Mouse (Mus musculus): ENCODE measurements around the gene Cox4i2. TPM values are rescaled to one million over a fixed set of nuclear protein-coding genes. Genes with fewer than 3 reads are reported as not detected.

The Cox4i2 gene
- total RNA-seq, 1 experiment from 2014 or later = not detected

DNA sequence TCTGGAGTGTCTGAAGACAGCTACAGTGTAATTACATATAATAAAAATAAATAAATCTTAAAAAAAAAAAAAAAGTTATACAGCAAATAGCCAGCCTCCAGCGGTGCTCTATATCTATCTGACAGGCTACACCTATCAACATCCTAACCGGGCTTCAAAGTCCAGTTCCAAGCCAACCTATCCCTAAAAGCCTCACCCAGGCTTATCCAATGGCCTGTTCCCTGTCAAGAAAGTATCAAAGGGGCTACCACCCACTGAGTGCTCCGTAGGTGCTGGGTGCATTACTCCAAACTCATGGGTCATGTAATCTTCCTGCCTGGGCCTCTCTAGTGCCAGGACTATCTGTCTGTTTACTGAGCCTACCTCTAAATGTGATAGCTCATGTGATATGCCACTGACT, 54.2 kb downstream of the Cox4i2 start:
- no peak for ATAC-seq (replicated peaks in 1 of 2; ENCODE audit: insufficient read depth in 1 of 2, low FRiP score in 2 of 2, low TSS enrichment in 1 of 2, low read depth in 1 of 2, poor library complexity in 2 of 2, severe bottlenecking in 2 of 2)

DNA sequence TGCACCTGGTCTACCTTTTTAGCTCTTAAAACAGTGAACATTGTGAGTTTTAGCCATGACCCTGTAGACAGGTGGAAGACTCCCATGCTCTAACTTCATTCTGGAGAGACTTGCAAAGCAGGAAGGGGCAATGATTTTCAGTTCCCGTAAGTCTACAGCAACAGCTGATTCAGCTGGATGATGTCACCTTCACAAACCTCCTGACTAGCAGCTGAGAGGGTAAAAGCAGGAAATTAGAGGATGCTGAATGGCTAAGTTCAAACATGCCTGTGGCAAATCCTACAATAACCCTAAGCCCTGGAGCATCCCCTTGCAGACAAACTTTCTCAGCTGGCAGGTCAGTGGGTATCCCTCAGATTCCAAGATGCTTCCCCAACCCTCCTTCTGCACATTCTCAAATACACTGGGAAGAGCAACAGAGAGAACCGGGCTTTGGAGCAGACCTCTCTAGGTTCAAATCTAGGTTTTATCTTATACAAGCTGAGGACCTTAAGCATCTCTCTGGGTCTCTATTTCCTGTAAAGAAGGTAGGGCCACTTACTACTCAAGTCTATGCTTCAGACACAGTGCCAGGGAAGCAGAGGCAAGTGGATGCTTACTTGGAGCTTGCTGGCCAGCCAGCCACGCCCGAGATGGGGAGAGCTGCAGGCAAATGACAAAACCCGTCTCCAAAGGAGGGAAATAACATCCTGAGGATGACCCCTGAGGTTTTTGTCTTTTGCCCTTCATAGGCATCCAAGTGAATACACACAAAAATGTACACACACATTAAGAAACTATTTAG, 56.4 kb downstream of the Cox4i2 start:
- no peak for ATAC-seq (replicated peaks in 1 of 2; ENCODE audit: insufficient read depth in 1 of 2, low FRiP score in 2 of 2, low TSS enrichment in 1 of 2, low read depth in 1 of 2, poor library complexity in 2 of 2, severe bottlenecking in 2 of 2)

GRCm38 (mm10) chr2:152811336-152812165, 57.6 kb downstream of the Cox4i2 start:
- ATAC-seq (replicated peaks in 1 of 2; ENCODE audit: insufficient read depth in 1 of 2, low FRiP score in 2 of 2, low TSS enrichment in 1 of 2, low read depth in 1 of 2, poor library complexity in 2 of 2, severe bottlenecking in 2 of 2) = no peak

DNA sequence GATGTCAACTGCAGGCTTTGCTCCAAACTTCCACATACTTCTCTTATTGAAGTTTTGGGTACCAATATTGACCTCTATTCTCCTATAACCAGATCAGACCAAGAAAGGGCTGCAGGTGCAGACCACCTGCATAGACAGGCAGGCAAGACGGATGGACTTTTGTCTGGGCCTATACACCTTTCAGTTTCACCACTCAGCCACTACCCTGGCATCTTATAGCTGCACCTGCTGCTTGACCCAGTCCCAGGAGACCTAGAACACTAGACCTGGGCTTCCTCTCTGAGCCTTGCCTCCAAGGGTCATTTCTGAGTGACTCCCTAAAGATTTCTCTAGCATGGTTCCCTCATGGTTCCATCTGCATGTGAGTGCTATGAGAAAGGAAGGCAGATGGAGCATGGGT, 59.3 kb downstream of the Cox4i2 start:
- no peak for ATAC-seq (replicated peaks in 1 of 2; ENCODE audit: insufficient read depth in 1 of 2, low FRiP score in 2 of 2, low TSS enrichment in 1 of 2, low read depth in 1 of 2, poor library complexity in 2 of 2, severe bottlenecking in 2 of 2)

GRCm38 (mm10) chr2:152814213-152814874, 60.4 kb downstream of the Cox4i2 start:
- no peak for ATAC-seq (replicated peaks in 1 of 2; ENCODE audit: insufficient read depth in 1 of 2, low FRiP score in 2 of 2, low TSS enrichment in 1 of 2, low read depth in 1 of 2, poor library complexity in 2 of 2, severe bottlenecking in 2 of 2)

Other genes starting within 250 kb of the Cox4i2 start
- not detected in 2 replicates for gene Defb26, start 242.5 kb upstream of the Cox4i2 start, total RNA-seq (2017)
- not detected in 2 replicates for gene Defb28, start 235.9 kb upstream of the Cox4i2 start, total RNA-seq (2017)
- gene Defb29, start 214.1 kb upstream of the Cox4i2 start, total RNA-seq (2017) = not detected in 2 replicates
- not detected in 2 replicates for gene Gm17416, start 184.8 kb upstream of the Cox4i2 start, total RNA-seq (2017)
- gene Defb21, start 181.4 kb upstream of the Cox4i2 start, total RNA-seq (2017) = not detected in 2 replicates
- not detected in 2 replicates for gene Defb19, start 173.9 kb upstream of the Cox4i2 start, total RNA-seq (2017)
- not detected in 2 replicates for gene Defb45, start 154.8 kb upstream of the Cox4i2 start, total RNA-seq (2017)
- not detected in 2 replicates for gene Defb36, start 149.8 kb upstream of the Cox4i2 start, total RNA-seq (2017)
- gene Defb25, start 131.1 kb upstream of the Cox4i2 start, total RNA-seq (2017) = not detected in 2 replicates
- not detected in 2 replicates for gene Rem1, start 127.2 kb upstream of the Cox4i2 start, total RNA-seq (2017)
- gene H13, start 84.7 kb upstream of the Cox4i2 start, total RNA-seq (2017) = 104 and 106 TPM in 2 replicates
- gene Mcts2, start 67.1 kb upstream of the Cox4i2 start, total RNA-seq (2017) = 15.0 and 19.1 TPM in 2 replicates
- 5.8 and 9.6 TPM in 2 replicates for gene Id1, start 17.9 kb upstream of the Cox4i2 start, total RNA-seq (2017)
- gene Bcl2l1, start 77.6 kb downstream of the Cox4i2 start, total RNA-seq (2017) = 11.2 and 11.6 TPM in 2 replicates
- gene Tpx2, start 93.8 kb downstream of the Cox4i2 start, total RNA-seq (2017) = 68.1 and 113 TPM in 2 replicates
- not detected in 2 replicates for gene Mylk2, start 157.2 kb downstream of the Cox4i2 start, total RNA-seq (2017)
- gene Foxs1, start 179.0 kb downstream of the Cox4i2 start, total RNA-seq (2017) = not detected in 2 replicates
- gene Dusp15, start 197.5 kb downstream of the Cox4i2 start, total RNA-seq (2017) = not detected in 2 replicates
- gene Ttll9, start 208.3 kb downstream of the Cox4i2 start, total RNA-seq (2017) = not detected in 2 replicates

Data from hematopoietic stem cell, adult 5-6 weeks (primary cell).